Mouse (Mus musculus) left cerebral cortex, postnatal 25 days (tissue): Measurements from ENCODE around the gene Rasgef1b. TPM values are rescaled to one million over a fixed set of nuclear protein-coding genes. Genes with fewer than 3 reads are reported as not detected.

Experiments
- DNase-seq, 2 experiments: peaks; one replicate each; pipeline ENCODE4 v3.0.0; 2022; ENCODE audit warnings: low spot score in 2 of 2, mixed read lengths in 1 of 2
- intact Hi-C: fragments of 180-260 bp; cut with DNase I; formaldehyde crosslinking; loops from one replicate; pipeline ENCODE4 v1.15.1; 2025
- total RNA-seq, 2 experiments: library from RNA; stranded (reverse); gene quantifications; 2 replicates each; pipeline ENCODE4 v1.2.3; 2021

Gene Rasgef1b
- total RNA-seq, 2 experiments from 2014 or later = 73.1 to 92.6 TPM

GRCm38 (mm10) chr5:99478716-99479115 is 250.1 kb downstream of the Rasgef1b start:
- intact Hi-C loops = no loop called here
- DNase-seq = no peak

DNA sequence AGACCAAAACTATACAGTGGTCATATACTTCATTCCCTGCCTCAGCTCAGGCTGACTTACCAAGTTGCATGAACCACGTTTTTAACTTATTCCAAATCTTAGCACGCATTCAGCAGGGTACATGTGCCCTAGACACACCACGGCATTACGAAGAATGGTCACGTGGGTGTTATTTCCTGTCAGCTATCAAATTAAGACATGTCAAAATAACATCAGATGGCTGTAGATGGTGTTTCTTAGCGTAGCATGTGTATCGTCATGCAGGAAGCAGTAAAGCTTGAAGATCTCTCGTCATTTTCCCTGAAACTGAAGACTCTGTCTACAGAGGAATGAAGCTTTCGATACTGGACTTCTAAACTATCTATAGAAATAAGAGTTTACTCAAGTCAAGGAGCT is 251.4 kb downstream of the Rasgef1b start:
- no peak for DNase-seq
- intact Hi-C loops = no loop called here

GRCm38 (mm10) chr5:99476640-99477419 is 252.0 kb downstream of the Rasgef1b start:
- intact Hi-C loops = no loop called here
- DNase-seq = no peak

- intact Hi-C loops = no loop called here
- no peak for DNase-seq
These were observed 256.1 kb downstream of the Rasgef1b start for GRCm38 (mm10) chr5:99472607-99473335.

GRCm38 (mm10) chr5:99471790-99472189 is 257.1 kb downstream of the Rasgef1b start:
- intact Hi-C loops = no loop called here
- DNase-seq = no peak

- intact Hi-C loops = no loop called here
- no peak for DNase-seq
These were observed 258.3 kb downstream of the Rasgef1b start for GRCm38 (mm10) chr5:99470613-99471012.

DNA sequence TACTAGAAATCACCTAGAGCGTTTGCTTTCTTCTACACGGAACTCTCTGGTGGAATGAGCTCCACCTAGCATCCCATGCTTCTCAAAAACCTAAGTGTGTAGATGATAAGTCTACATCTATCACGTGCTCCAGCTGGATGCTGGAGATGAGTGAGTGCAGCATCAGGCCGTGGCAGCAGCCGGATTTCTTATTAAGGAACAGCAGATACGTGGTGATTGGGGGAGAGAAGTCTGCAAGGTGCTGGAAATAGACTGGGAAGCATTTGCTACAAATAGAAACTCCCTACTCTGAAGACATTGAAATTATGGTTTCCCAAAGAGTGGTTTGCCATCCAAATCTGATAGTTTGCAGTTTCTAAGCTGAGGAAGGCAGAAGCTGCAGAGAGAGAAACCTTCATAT is 269.9 kb downstream of the Rasgef1b start:
- intact Hi-C loops = loop anchor here (5.0 kb wide), 1 partner anchor 72 kb away; no protein-coding TSS in a partner anchor
- peak in 1 of 2 experiments; percentile 84 for DNase-seq

DNA sequence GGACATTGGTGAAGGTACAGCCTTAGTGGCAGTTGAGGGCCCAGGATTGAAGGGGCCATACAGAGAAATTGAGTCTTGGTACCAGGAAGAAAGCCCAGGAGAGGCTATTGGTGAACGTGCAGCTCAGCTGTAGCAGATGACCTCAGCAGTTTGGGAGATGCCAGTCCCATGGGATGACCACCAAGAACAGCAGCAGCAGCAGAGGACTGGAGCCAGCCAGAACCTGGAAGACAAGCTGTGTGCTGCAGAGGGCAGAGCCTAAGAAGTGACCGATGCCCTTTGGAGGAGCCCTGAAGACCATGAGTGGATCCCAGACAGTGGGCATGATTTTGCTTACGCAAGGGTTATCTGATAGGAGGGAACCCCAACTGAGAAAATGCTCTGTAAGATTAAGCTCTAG is 271.6 kb downstream of the Rasgef1b start:
- no peak for DNase-seq
- intact Hi-C loops = loop anchor here (5.0 kb wide), 1 partner anchor 70 kb away; no protein-coding TSS in a partner anchor

- no peak for DNase-seq
- intact Hi-C loops = no loop called here
These were observed 276.9 kb downstream of the Rasgef1b start for GRCm38 (mm10) chr5:99451939-99452338.

DNA sequence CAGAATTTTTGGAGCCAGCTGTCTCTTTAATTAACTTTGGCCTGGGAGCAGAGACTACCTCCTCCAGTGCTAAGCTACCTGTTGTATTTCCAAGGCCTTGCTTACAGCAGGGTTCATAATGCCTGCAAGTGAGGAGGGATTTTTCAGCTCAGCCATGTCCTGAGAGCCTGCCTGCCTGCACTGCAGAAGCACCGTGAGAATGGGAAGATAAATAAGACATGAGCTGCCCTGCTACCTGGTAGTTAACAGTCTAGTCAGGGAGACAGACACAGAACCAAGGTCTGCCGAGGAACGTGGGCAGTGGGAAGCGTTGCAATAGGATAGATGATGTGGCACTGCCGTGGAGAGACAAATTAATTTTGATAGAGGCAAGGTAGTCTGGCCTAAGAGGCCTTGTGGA is 277.4 kb downstream of the Rasgef1b start:
- DNase-seq = no peak
- intact Hi-C loops = no loop called here

DNA sequence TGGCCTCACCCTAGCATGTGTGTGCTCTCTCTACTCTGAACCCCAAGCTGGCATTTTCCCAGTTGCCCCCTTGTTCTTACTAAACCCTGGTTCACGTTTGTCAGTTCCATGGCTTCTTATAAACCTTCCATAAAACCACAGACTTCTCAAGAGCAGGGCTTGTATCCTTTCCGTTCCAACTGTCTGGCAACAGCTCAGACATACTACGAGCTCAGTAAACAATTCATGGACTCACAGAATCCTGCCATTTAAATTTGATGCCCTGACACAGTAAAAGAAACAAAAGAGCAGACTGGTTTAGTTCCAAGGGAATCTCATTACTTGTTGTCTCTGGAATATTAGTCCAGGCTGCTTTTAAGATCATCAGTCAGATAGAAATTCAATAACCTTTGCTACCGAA is 277.9 kb downstream of the Rasgef1b start:
- intact Hi-C loops = no loop called here
- DNase-seq = no peak

DNA sequence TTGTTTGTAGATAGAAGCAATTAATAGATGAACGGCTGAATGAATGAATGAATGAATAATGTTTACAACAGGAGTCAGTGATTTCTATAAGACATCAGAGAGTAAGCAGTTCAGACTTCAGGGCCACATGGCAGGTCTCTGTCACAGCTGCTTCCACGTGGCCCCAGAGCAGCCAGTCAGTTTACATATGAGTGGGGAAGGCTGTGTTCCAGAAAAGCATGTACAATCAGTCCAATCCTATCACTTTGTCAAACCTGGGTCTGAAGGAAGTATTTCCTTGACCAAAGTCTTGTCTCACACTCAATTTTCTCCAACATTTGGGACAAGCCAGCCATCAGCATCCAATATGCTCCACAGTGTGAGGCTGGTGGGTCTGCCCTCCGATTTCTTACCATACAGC is 278.4 kb downstream of the Rasgef1b start:
- no peak for DNase-seq
- intact Hi-C loops = no loop called here

DNA sequence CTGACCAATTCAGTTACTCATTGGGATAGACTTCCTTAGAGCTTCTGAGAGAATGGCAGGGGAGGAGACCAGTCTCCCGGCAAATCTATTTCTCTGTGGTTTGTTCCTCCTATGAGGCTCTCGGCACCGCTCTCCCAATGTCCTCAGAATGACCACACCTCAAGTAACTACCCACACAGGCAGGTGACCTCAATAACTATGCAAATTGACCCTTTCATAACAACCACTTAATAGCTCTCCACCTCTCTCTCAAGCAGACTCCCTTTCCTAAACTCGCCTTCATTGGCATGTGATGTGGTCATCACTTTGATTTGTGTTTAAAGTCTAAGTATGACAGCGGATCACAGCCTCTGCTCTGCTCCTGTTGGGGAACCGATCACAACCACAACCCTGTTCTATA is 281.4 kb downstream of the Rasgef1b start:
- no peak for DNase-seq
- intact Hi-C loops = no loop called here

DNA sequence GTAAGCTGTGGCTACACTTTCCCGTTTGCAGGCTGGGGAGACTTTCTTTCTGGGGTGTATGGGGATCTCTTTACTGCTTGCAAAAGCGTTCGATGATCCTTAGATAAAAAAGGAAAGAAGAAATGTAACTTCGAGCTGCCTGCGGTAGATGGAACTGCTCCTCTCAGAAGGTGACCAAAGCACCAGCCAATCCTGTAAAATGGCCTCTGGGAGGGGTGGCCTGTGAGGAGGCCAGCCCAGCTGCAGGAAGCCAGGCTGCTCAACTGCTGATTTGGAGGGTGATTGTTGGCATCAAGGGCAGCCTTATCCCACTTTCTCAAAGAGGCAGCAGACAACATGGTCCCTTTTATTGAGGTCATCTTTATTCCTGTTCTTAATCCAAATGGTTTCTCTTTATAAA is 283.6 kb downstream of the Rasgef1b start:
- intact Hi-C loops = no loop called here
- no peak for DNase-seq

DNA sequence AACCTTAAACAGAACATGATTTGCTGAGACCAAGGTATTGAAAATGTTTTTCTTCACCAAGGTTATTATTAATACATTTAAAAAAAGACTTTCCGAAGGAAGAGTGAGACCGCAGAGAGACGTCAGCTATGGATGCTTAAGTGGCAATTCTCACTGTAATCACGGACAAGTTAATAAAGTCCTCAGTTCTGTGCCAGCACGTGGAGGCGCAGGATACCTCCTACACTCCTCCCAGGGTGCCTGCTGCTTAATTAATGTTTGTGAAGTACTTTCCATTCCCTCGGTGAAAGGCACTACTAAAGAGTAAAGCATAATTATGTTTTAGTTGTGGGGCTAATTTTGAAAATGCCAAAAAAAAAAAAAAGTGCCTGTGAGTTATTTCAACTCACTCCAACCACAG is 284.1 kb downstream of the Rasgef1b start:
- DNase-seq = no peak
- intact Hi-C loops = no loop called here

DNA sequence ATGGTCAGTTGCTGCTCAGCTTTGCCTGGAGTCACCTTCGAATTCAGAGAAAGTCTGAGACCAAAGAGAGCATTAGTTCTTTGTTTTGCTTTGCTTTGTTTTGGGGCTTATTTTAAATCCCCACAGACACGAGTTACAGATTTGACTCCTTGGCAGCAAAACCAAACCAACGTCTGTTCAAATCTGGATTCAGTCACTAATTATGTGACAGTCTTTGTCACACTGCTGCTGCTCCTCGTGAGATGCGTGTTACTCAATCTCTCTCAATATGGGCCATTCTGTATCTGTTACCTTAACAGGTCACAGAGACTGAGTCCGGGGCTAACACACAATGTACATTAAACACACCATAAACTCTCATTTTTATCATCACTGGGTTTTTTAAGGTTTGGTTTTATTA is 288.8 kb downstream of the Rasgef1b start:
- intact Hi-C loops = no loop called here
- DNase-seq = no peak

- no peak for DNase-seq
- intact Hi-C loops = no loop called here
These were observed 290.3 kb downstream of the Rasgef1b start for GRCm38 (mm10) chr5:99438526-99438925.

GRCm38 (mm10) chr5:99434226-99434625 is 294.6 kb downstream of the Rasgef1b start:
- intact Hi-C loops = no loop called here
- DNase-seq = no peak

DNA sequence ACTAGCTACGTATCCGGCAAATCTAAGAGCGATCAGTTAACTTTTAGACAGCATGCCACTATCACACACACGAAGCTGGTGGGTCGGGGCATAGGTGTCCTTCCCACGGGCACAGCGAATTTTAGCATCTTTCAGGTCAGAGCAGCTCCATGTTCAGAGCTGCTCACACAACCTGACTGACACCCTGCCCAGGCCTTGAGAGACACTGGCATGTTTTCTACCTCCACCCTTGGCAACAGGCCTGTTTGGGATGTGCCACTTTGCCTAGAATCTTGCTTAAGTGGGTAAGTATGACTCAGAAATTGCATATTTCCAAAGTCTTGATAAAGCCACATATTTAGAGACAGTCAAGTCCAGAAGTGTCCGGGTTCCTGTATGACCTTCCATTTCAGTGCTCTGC is 296.4 kb downstream of the Rasgef1b start:
- DNase-seq = no peak
- intact Hi-C loops = no loop called here

GRCm38 (mm10) chr5:99429273-99429672 is 299.6 kb downstream of the Rasgef1b start:
- intact Hi-C loops = no loop called here
- DNase-seq = no peak

DNA sequence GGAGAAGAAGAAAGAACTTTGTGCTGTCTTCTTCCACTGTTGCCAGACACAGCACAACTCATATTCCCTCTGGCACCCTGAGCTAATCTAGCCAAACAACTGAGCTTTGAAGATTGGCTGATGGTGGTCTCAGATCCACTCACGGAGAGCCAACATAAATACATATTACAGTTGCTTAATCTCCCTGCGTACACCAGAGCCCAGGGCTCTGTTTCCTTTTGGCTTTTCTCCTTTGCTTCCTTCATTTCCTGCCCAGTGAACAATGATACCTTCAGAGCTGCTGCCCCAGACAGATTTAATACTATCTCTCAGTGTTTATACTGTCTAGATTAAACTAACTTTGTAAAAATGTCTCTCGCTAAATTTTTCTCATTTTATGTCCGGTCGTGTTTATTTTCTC is 300.2 kb downstream of the Rasgef1b start:
- DNase-seq = no peak
- intact Hi-C loops = no loop called here
